Mouse (Mus musculus): ENCODE data around the gene Ech1.
A peak's percentile ranks its signal among the peaks of the same experiment; 100 is the strongest.

The Ech1 gene

GRCm38 (mm10) chr7:28803756-28804155, 21.3 kb upstream of the Ech1 start:
- no peak for DNase-seq (ENCODE audit: low spot score)

- DNase-seq (ENCODE audit: low spot score), result no peak
Observed at GRCm38 (mm10) chr7:28806869-28807268, 18.1 kb upstream of the Ech1 start.

DNA sequence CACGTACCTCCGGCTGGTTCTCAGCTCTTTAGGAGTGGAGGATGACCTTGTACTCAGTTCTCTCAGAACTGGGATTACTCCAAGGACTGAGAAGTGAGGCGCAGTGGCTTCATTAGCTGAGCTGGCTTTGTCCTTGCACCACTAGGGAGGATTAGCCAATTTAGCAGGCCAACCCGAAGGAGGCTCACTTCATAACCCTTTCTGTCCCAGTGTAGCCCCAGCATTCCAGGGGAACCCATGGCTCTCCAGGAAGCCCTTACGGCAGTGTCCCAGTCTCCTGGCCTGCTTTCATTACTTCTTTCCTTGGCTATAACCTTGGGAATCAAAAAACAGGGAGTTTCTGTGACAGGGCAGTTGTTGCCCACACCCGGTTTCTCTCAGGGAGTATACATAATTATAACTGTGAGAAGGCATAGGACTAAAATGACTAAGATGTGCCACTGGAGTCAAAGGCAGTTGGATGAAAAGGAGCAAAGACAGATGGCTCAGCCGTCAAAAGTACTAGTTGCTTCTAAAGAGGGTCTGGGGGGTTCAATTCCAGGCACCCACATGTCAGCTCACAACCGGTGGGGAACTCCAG, 17.3 kb upstream of the Ech1 start:
- DNase-seq (ENCODE audit: low spot score), result no peak

DNA sequence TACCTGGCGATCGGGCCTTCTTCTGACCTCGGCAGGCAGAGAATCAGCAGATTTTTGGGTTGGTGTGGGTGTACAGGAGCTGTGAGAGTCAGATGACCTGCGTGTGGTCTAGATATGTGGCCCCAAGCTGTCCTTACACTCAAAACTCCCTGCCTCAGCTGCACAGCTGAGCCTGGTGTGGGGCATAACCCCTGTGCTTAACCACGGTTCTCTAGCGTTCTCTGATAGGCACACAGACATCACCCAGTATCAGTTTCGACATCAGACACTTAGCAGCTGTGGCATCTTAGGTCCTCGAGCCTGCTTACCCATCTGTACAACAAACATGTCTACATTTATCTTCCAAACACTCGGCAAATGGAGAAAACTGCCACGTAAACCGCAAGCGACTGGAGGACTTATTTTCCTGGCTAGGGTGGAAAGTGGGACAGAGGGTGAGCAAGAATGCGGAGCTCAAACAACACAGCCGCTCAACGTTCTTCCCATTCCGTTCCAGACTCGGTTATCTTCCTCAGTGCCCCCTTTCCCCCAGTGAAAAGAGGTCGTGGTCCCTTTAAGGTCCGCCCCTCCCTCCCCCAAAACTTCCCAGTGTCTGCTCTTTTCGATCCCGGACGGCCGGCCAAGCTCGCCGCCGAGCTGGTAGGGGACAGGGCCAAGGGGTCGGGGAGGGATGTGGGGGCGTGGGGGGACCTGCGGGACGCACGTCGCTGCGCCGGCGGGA, 16.6 kb upstream of the Ech1 start, which contains the start of gene Hnrnpl:
Hnrnpl (plus strand) TSS at position 321 of the 721 bp plus-strand sequence.
- DNase-seq (ENCODE audit: low spot score), result no peak

DNA sequence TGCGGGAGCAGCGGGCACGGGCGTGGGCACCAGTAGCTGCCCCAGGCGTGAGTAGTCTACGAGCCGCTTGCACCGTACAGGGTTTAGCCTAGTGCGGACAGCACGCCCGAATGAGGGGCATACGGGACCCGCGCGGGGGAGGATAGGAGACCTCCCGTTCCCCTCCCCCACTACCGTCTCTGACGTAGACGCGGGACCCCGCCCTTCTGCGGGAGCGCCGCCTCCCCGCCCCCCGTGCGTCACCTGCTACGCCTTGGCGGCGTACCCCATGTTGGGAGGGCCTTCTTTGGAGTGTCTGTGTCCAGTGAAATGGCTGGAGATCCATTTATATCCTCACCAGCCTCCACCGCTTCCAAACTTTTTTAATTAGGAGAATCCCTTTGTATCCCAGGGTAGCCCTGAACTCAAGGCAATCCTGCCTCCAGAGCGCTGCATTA, 16.0 kb upstream of the Ech1 start:
- peak; percentile 95 for DNase-seq (ENCODE audit: low spot score)

DNA sequence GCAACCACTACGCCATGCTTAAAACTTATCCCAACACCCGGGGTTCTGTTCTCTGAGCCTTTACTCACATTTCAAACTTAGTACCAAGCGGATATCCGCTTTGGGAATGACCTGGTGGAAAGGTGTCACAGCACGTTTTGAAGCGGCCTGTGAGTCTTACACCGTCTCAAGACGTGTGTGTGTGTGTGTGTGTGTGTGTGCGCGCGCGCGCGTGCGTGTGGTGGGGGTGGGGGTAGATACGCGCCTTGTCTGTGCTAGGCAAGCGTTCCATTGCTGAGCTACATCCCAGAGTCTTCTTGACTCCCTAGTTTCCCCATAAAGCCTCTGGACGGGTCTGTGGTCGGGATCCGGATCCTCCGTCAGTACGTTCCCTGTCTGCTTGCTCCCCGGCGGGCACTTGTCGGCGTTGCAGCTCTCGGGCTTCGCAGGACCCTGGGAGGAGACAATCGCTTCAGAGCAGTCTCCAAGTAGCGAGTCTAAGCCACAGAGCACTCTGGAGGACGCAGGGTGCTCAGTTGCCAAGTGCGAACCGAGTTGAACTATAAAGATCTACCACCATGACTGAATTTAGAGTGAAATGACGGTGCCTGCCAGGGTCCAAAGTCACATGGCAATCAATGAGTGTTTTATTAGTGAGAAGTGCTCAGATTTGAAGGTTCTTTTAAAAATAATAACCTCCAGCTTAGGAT, 15.5 kb upstream of the Ech1 start:
- DNase-seq (ENCODE audit: low spot score), result peak; percentile 64

DNA sequence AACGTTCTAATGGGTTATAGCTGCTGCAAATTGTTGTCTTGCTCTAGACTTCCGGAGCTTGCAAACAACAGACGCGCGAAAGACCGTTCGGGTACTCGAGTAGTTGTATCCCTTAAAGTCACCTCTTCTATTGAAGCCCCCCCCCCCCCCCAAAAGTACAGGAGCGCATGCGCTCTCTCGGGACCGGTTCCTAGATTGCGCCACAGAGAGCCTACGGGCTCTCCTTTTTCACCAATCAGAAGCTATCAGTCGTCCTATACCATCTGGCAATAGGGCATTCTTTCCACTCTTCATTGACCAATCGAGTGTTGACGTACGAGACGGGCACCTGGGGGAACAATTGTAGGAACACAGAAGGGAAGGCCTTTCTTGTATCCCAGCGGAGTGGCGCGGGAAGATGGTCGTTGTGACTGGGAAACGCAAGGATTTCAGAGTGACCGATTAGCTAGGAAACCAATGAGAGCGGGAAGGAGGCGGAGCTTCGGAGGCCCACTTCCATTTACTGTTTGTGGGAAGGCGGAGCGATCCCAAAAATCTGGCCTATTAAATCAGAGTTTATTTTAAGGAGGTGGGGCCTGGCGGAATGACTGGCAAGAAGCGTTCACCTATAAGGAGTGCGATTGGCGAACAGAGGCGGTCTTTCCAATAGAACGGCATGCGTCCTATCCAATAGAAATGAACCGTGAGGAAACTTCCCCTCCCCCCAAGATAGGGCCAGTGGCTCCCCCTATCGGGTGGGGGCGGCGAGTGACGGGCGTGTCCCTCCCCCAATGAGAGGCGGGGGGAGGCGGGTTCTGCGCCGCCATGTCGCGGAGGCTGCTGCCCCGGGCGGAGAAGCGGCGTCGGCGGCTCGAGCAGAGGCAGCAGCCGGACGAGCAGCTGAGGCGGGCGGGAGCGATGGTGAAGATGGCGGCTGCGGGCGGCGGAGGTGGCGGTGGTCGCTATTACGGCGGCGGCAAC, 14.6 kb upstream of the Ech1 start:
- DNase-seq (ENCODE audit: low spot score), result peak; percentile 99

GRCm38 (mm10) chr7:28811228-28811627, 13.8 kb upstream of the Ech1 start:
- peak; percentile 87 for DNase-seq (ENCODE audit: low spot score)

DNA sequence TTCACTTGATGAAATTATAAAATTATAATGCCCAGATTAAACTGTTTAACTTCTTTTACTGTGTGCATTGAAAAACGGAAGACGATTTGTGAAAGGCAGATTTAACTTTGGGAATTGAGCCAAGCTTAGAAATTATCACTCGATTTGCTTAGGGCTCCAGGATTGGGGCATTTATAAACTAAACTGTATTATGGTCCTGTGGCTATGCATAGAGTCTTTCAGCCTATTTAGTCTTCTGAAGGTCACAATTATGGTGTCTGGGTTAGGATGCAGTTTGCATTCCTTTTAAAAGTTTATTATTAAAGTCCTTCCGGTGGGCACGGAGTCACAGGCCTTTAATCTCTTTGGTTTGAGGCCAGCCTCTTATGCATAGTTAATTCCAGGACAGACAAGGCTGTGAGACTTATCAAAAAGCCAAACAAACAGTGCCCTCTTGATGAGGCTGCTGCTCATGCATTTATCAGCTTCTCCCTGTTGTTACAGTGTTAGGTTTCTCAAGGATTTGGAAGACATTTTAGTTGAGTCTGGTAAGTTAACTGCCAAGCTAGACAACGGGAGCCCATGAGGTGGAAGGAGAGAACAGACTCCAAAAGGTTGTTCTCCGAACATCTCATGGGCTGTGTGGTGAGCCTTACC, 13.3 kb upstream of the Ech1 start:
- DNase-seq (ENCODE audit: low spot score), result no peak

DNA sequence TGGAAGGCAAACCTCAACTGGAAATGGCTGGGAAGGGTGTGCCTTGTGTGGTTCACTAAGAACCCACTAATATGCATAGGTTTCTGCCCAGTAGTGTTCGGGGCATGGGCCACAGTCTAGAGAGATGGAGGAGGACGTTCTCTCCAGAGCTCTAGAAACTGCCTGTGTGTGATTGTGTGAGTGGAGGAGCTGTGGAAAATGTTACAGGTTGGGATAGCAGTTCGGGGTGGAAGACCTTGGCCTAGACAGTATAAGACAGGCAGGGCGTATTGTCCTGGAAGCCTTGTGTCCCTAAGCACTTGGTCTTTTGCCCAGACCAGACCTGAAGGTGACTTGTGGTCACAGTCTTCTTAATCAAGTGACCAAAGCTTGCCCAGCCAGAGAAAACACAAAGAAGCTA, 12.6 kb upstream of the Ech1 start:
- no peak for DNase-seq (ENCODE audit: low spot score)

GRCm38 (mm10) chr7:28812949-28813348, 12.1 kb upstream of the Ech1 start:
- no peak for DNase-seq (ENCODE audit: low spot score)

- DNase-seq (ENCODE audit: low spot score), result no peak
Observed at GRCm38 (mm10) chr7:28814306-28815034, 10.5 kb upstream of the Ech1 start.

DNA sequence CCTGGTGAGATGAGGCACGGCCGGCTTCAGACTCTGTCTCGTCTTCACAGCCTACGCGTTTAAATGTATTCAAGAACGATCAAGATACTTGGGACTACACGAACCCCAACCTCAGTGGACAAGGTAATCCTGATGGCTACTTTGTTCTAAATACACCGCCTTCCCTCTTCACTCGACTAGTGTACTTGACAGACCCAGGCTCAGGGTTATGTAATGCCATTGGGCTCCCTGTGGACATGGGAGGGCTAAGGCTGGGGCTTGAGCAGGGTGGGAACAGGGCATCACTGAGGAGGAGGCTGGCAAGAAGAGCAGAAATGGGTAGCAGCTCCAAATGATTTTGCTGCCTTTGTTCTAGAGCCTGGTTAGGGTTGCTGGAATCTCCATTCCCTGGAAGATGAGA, 9.8 kb upstream of the Ech1 start:
- no peak for DNase-seq (ENCODE audit: low spot score)

DNA sequence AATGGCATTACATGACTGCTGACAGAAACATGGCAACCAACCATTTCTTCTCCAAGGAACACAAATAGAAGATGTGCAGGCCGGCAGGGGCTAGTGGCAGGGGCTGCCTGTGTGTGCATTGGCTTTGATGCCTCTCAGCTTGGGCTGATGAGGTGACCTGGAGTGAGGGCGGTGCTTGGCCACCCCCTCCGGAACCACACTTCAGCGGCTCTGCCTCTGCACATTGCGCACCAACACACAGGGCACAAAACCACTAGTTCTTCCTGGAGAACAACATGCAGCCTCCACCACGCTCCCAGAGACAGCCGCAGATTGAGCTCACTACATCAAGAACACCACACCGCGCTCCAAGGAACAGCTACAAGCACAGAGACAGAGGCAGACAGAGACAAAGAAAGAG, 8.8 kb upstream of the Ech1 start:
- DNase-seq (ENCODE audit: low spot score), result no peak

DNA sequence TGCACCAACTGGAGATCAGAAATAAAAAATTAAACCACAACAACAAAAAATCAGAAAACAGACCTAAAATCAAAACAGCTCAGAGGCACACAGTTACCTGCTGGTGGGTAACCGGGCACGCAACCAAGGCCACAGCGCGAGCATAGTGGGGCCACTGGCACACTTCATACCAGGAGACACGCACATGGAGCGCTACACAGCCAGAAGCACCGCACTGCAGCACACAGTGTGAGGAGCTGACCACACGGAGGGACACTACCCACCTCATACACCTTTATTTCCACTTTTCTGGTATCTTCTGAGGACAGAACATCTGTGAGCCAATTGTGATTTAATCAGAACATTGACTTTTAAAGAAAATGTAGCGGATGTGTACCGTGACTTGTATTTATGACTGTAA, 8.1 kb upstream of the Ech1 start:
- DNase-seq (ENCODE audit: low spot score), result no peak

GRCm38 (mm10) chr7:28817524-28817923, 7.5 kb upstream of the Ech1 start:
- no peak for DNase-seq (ENCODE audit: low spot score)

- no peak for DNase-seq (ENCODE audit: low spot score)
Observed at GRCm38 (mm10) chr7:28817957-28818356, 7.1 kb upstream of the Ech1 start.

- no peak for DNase-seq (ENCODE audit: low spot score)
Observed at GRCm38 (mm10) chr7:28818436-28818835, 6.6 kb upstream of the Ech1 start.

DNA sequence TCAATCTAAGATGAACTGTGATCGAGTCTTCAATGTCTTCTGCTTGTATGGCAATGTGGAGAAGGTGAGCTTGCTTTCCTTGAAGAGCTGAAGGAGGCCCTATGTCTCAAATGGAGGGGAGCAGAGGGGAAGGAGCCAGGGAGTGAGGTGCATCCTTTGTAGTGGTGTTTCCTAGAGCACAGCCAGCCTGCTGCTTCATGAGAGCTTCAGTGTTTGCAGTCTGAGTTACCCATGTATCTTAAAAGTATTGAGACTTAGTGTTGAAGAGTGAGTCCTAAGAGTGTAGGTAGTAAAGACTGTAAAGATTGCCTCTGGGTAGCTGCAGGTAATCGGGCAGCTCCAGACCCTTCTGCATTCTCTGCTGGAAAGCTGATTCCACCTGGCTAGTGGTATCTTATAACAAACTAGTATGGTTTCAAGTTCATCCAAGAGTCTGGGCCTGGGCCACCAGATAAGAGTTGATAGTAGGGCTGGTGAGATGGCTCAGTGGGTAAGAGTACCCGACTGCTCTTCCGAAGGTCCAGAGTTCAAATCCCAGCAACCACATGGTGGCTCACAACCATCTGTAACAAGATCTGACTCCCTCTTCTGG, 6.1 kb upstream of the Ech1 start:
- no peak for DNase-seq (ENCODE audit: low spot score)

- DNase-seq (ENCODE audit: low spot score), result no peak
Observed at GRCm38 (mm10) chr7:28819571-28819970, 5.4 kb upstream of the Ech1 start.
